Mouse (Mus musculus): Measurements from ENCODE around the gene Abcc3.

DNA sequence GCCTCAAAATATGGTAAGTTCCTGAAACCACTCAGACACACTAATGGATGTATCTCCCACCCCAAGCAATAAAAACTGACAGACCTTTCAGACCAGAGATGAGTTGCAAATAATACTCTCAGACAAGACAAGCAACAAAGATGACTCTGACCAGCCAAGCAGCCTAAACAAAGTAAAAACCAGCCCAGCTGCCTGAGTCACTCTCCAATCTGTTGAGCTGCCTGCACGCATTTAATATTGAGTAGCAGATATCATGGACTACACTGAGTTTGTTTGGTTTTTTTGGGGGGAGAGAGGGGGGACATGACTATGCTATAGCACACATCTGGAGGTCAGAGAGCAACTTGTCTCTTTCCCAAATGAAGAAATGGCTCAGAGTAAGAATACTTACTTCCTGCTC lies 77.5 kb downstream of the Abcc3 start:
- TF ChIP-seq POLR2A (IDR thresholded peaks at IDR 0.05; ENCODE audit: borderline replicate concordance, low read depth, low read length): no peak
- no peak for TF ChIP-seq CTCF (IDR thresholded peaks at IDR 0.05; ENCODE audit: low read depth, low read length)
